Mouse (Mus musculus) embryonic fibroblast, embryonic 13.5 days (primary cell): Measurements from ENCODE around the gene Zfyve28. TPM values are rescaled to one million over a fixed set of nuclear protein-coding genes. Genes with fewer than 3 reads are reported as not detected.

Experiments used
- H3K27ac ChIP-seq: 2 replicates; pipeline ENCODE4 v1.5.1; 2012; ENCODE audit warnings: low read length, control low read depth, inconsistent platforms; ENCODE audit not compliant: insufficient read depth
- H3K4me1 ChIP-seq: 2 replicates; pipeline ENCODE4 v1.6.1; 2011; ENCODE audit warnings: low read length; ENCODE audit not compliant: control insufficient read depth, insufficient read depth
- H3K4me3 ChIP-seq: 2 replicates; pipeline ENCODE4 v1.5.1; 2011; ENCODE audit warnings: mild to moderate bottlenecking, control low read depth, low read length; ENCODE audit not compliant: insufficient read depth
- CTCF ChIP-seq: IDR thresholded peaks from 2 replicates; pipeline ENCODE4 v1.5.1; 2011; ENCODE audit warnings: mild to moderate bottlenecking, control low read depth, low read length, moderate library complexity, borderline replicate concordance; ENCODE audit not compliant: insufficient read depth
- POLR2A ChIP-seq: IDR thresholded peaks from 2 replicates; pipeline ENCODE4 v1.6.1; 2011; ENCODE audit warnings: low read depth, mild to moderate bottlenecking, control low read depth, low read length, moderate library complexity
- polyA plus RNA-seq: library from polyadenylated mRNA; stranded (reverse); fragments of >200 nt; gene quantifications from 2 replicates; pipeline ENCODE4 v1.2.4, GENCODE M21; 2011; ENCODE audit warnings: low read depth; ENCODE audit not compliant: missing spikeins, insufficient read length

Gene Zfyve28
- polyA plus RNA-seq, 1 experiment: 1.0 TPM

DNA sequence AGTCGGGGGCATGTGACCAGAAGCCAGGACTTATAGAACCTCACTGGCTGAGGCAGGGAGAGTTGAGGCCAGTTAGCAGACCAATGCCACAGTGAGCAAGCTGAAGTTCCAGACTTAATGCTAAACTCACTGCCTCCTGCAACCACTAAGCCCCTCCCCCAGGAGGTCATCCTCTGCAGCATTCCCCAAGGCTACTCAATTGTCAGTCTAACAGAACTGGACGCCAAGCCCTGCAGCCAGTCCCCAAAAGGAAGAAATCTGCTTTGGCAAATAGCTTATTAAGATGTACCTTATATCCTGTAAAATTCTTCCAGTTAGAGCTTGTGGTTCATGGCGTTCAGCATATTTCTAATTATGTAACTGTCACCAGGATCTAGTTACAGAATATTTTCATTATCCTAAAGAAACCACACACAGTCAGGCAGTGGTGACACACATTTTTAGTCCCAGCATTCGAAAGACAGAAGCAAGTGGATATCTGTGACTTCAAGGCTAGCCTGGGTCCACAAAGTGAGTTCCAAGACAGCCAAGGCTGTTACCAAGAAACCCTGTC, 35.2 kb downstream of the Zfyve28 start:
- no peak overlapping the region for H3K4me3 ChIP-seq
- H3K27ac ChIP-seq: no peak overlapping the region
- no peak for TF ChIP-seq CTCF
- no peak for TF ChIP-seq POLR2A
- H3K4me1 ChIP-seq: peaks cover 5% of the 10 kb centered on the region; the same call in 1 of the 2 replicates

DNA sequence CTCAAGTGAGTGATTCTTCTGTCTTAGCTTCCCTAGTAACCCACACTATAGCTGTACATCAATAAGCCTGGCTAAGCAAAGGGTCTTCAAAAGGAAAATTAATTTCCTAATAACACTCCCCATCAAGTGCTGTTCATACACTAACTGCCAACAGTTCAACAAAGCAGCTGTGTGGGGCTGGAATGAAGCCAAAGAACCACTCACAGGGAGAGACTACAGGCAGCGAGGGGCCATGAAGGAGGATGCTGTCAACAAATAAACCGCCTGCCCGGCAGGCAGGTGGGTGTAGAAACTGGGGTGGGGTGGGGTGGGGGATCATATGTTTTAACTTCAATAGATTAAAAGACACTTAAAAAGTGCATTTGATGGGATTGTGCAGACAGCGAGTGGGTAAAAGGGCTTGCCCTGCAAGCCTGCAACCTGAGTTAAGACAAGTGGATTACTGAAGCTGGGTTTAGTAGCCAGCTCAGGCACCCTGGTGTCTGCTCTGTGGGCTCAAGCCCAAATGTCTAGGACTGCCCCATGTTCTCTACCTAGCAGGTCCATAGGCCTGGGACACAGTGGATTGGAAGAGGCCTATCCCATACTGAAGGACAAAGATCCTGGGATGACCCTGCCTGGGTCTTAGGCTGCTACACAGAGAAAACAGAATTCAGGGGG, 35.8 kb downstream of the Zfyve28 start:
- no peak overlapping the region for H3K27ac ChIP-seq
- H3K4me3 ChIP-seq: no peak overlapping the region
- peaks cover 5% of the 10 kb centered on the region; the same call in 1 of the 2 replicates for H3K4me1 ChIP-seq
- TF ChIP-seq POLR2A (no peak), CTCF (no peak)

- H3K27ac ChIP-seq: no peak overlapping the region
- TF ChIP-seq POLR2A (no peak), CTCF (no peak)
- H3K4me3 ChIP-seq: no peak overlapping the region
- peaks cover 5% of the 10 kb centered on the region; the same call in 1 of the 2 replicates for H3K4me1 ChIP-seq
Measured at GRCm38 (mm10) chr5:34251794-34252193, 36.5 kb downstream of the Zfyve28 start.

DNA sequence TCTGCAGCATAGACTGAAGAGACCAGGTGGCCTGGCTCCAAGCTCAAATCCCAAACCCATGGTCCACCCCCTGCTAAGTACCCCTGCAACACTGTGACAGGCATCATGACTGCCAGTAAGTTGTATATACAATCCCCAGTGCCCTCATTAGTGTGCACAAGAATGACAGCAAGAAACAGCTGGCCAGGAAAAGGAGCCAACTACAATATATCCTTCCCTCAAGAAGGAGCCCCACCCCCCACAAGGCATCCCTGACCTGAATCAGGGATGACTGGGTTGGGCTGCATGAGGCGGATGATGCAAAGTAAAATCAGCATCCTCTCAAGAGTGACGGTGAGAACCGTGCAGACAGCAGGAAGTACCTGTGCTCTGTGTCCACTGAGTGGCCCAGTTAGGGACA, 38.2 kb downstream of the Zfyve28 start:
- Histone ChIP-seq H3K27ac (no peak overlapping the region), H3K4me1 (peaks cover 5% of the 10 kb centered on the region; the same call in 1 of the 2 replicates), H3K4me3 (no peak overlapping the region)
- TF ChIP-seq CTCF (no peak), POLR2A (no peak)

DNA sequence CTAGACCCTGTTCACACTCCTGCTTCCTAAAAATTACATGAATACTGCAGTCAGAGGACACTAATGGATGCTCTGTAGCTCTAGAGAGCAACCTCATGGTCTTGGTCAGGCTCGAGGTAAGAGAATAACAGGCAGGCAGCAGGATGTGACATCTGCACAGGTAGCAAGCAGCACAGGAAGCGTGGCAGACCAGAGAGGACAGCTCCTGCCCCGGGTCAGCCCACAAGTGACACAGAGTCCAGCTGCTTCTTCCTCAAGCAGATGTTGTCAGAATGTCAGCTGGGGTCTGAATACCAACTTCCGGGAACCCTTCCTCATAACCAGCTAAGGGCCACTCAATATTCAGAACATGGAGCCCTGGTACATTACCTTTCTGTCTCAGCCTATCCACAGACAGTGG, 39.1 kb downstream of the Zfyve28 start:
- Histone ChIP-seq H3K4me1 (peaks cover 5% of the 10 kb centered on the region; the same call in 1 of the 2 replicates), H3K4me3 (no peak overlapping the region), H3K27ac (no peak overlapping the region)
- TF ChIP-seq CTCF: no peak
- TF ChIP-seq POLR2A: no peak

- Histone ChIP-seq H3K4me3 (no peak overlapping the region), H3K4me1 (peaks cover 18% of the 10 kb centered on the region)
- no peak for TF ChIP-seq POLR2A
- no peak for TF ChIP-seq CTCF
Measured at GRCm38 (mm10) chr5:34246443-34246842, 41.8 kb downstream of the Zfyve28 start.

GRCm38 (mm10) chr5:34243062-34243461, 45.2 kb downstream of the Zfyve28 start:
- TF ChIP-seq CTCF (no peak), POLR2A (no peak)
- H3K27ac ChIP-seq: no peak overlapping the region
- H3K4me1 ChIP-seq: peaks cover 17% of the 10 kb centered on the region
- H3K4me3 ChIP-seq: no peak overlapping the region

More at GRCm38 (mm10) chr5:34246443-34246842, 41.8 kb downstream of the Zfyve28 start:
- no peak overlapping the region for H3K27ac ChIP-seq

GRCm38 (mm10) chr5:34242224-34242963, 45.9 kb downstream of the Zfyve28 start:
- Histone ChIP-seq H3K4me3 (no peak overlapping the region), H3K27ac (peak overlapping the region; percentile 89), H3K4me1 (peaks cover 17% of the 10 kb centered on the region)
- TF ChIP-seq CTCF: no peak
- 0 out of 2 replicates have a peak, but pooled peaks have one; percentile 26 for TF ChIP-seq POLR2A

DNA sequence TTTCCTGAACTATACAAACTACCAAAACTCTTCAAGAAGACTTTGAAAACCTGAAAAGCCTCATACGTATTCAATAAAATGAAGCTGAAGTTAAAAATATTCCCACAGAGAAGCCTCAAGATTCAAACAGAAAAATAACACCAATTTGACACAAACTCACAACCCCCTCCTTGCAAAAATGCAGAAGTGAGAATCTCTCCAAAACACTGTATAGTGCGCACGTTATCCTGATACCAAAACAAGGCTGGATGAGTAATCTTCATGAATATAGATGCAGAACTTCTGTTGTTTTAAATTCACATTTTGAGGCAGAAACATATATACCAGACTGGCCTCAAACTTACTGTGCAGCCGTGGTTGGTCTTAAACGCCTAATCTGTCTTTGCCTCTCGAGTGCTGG, 49.8 kb downstream of the Zfyve28 start:
- no peak for TF ChIP-seq CTCF
- no peak for TF ChIP-seq POLR2A
- H3K27ac ChIP-seq: no peak overlapping the region
- peaks cover 17% of the 10 kb centered on the region for H3K4me1 ChIP-seq
- no peak overlapping the region for H3K4me3 ChIP-seq
